Mouse (Mus musculus) CH12.LX (cell line): ENCODE data around the gene Btbd2.

Experiments
- CTCF ChIP-seq, 2 experiments: IDR thresholded peaks in 1 of 2; conservative IDR thresholded peaks in 1 of 2; 2 replicates each; pipeline ENCODE4 v1.5.1; 2011 to 2012; ENCODE audit warnings: low read depth in 2 of 2, low read length in 2 of 2, improper control_type of control experiment in 1 of 2, inconsistent platforms in 1 of 2, mild to moderate bottlenecking in 1 of 2, moderate library complexity in 1 of 2
- EP300 ChIP-seq: IDR thresholded peaks from 2 replicates; pipeline ENCODE4 v1.6.1; 2011; ENCODE audit warnings: low read length, improper control_type of control experiment
- MAZ ChIP-seq: IDR thresholded peaks from 2 replicates; pipeline ENCODE4 v1.6.1; 2012; ENCODE audit warnings: low read depth, mild to moderate bottlenecking, inconsistent platforms, low read length, improper control_type of control experiment, moderate library complexity
- NELFE ChIP-seq: IDR thresholded peaks from 2 replicates; pipeline ENCODE4 v1.6.1; 2011; ENCODE audit warnings: low read depth, low read length, improper control_type of control experiment
- POLR2A ChIP-seq: IDR thresholded peaks from 2 replicates; pipeline ENCODE4 v1.6.1; 2011; ENCODE audit warnings: low read depth, mild to moderate bottlenecking, improper control_type of control experiment, low read length
- POLR2AphosphoS2 ChIP-seq: IDR thresholded peaks from 2 replicates; pipeline ENCODE4 v1.6.1; 2011; ENCODE audit warnings: low read depth, low read length, improper control_type of control experiment
- SMC3 ChIP-seq: IDR thresholded peaks from 2 replicates; pipeline ENCODE4 v1.6.1; 2011; ENCODE audit warnings: low read depth, low read length, improper control_type of control experiment
- TBP ChIP-seq: conservative IDR thresholded peaks from 2 replicates; pipeline ENCODE4 v1.6.1; 2011; ENCODE audit warnings: low read depth, low read length, improper control_type of control experiment
- ZC3H11A ChIP-seq: IDR thresholded peaks from 2 replicates; pipeline ENCODE4 v1.6.1; 2012; ENCODE audit warnings: low read depth, mild to moderate bottlenecking, inconsistent platforms, low read length, improper control_type of control experiment
- ZNF384 ChIP-seq: IDR thresholded peaks from 2 replicates; pipeline ENCODE4 v1.6.1; 2012; ENCODE audit warnings: low read depth, low read length, improper control_type of control experiment, inconsistent platforms

GRCm38 (mm10) chr10:80656863-80657623 lies at the start of gene Btbd2:
- no peak for TF ChIP-seq CTCF (conservative IDR thresholded peaks at IDR 0.05 in 1 of 2, IDR thresholded peaks at IDR 0.05 in 1 of 2; ENCODE audit: low read depth in 2 of 2, low read length in 2 of 2)
- TF ChIP-seq POLR2A, result no peak
- no peak for TF ChIP-seq MAZ
- no peak for TF ChIP-seq EP300
- TF ChIP-seq ZNF384, result no peak
- no peak for TF ChIP-seq NELFE
- no peak for TF ChIP-seq SMC3
- no peak for TF ChIP-seq ZC3H11A
- no peak for TF ChIP-seq POLR2AphosphoS2
- TF ChIP-seq TBP, result no peak
